Mouse (Mus musculus) splenic B cell, adult 2 months (primary cell): ENCODE measurements around the gene Cabin1.

Experiments
- DNase-seq: peaks from one replicate; pipeline ENCODE4 v3.0.0-alpha.2; 2011; ENCODE audit warnings: low read depth, low spot score
- H3K27me3 ChIP-seq: 2 replicates; pipeline ENCODE4 v1.6.1; 2012; ENCODE audit warnings: mild to moderate bottlenecking, low read length, moderate library complexity, mixed read lengths; ENCODE audit not compliant: control insufficient read depth, poor library complexity, insufficient read depth, severe bottlenecking
- H3K36me3 ChIP-seq: 2 replicates; pipeline ENCODE4 v1.6.1; 2012; ENCODE audit warnings: mild to moderate bottlenecking, low read length, moderate library complexity, mixed read lengths; ENCODE audit not compliant: control insufficient read depth, poor library complexity, insufficient read depth, severe bottlenecking

The Cabin1 gene

GRCm38 (mm10) chr10:75763682-75764518, at the start of gene Cabin1:
TSS of gene Cabin1 (minus strand) at chr10:75764341.
- Histone ChIP-seq H3K27me3 (no peaks in the 10 kb centered on the region), H3K36me3 (no peaks in the 10 kb centered on the region)
- peak; percentile 99 for DNase-seq

- Histone ChIP-seq H3K27me3 (no peaks in the 10 kb centered on the region), H3K36me3 (no peaks in the 10 kb centered on the region)
- no peak for DNase-seq
These were observed 40.1 kb upstream of the Cabin1 start for GRCm38 (mm10) chr10:75804217-75804616.

- H3K36me3 ChIP-seq = no peaks in the 10 kb centered on the region
- no peaks in the 10 kb centered on the region for H3K27me3 ChIP-seq
- peak; percentile 27 for DNase-seq
These were observed 34.1 kb upstream of the Cabin1 start, which contains the start of gene Gstt1 for GRCm38 (mm10) chr10:75798176-75798696. TSS of gene Gstt1 (minus strand) at chr10:75798584.

GRCm38 (mm10) chr10:75797619-75798175, 33.6 kb upstream of the Cabin1 start:
- Histone ChIP-seq H3K27me3 (no peaks in the 10 kb centered on the region), H3K36me3 (no peaks in the 10 kb centered on the region)
- peak; percentile 35 for DNase-seq

- no peaks in the 10 kb centered on the region for H3K27me3 ChIP-seq
- no peak for DNase-seq
- no peaks in the 10 kb centered on the region for H3K36me3 ChIP-seq
These were observed 32.8 kb upstream of the Cabin1 start for GRCm38 (mm10) chr10:75796731-75797516.

GRCm38 (mm10) chr10:75794880-75795279, 30.7 kb upstream of the Cabin1 start:
- DNase-seq = no peak
- Histone ChIP-seq H3K36me3 (no peaks in the 10 kb centered on the region), H3K27me3 (no peaks in the 10 kb centered on the region)

GRCm38 (mm10) chr10:75790773-75791172, 26.6 kb upstream of the Cabin1 start:
- peak; percentile 36 for DNase-seq
- Histone ChIP-seq H3K36me3 (no peaks in the 10 kb centered on the region), H3K27me3 (no peaks in the 10 kb centered on the region; the same call in 1 of the 2 replicates)

- no peak for DNase-seq
- H3K27me3 ChIP-seq = no peaks in the 10 kb centered on the region; the same call in 1 of the 2 replicates
- no peaks in the 10 kb centered on the region for H3K36me3 ChIP-seq
These were observed 25.7 kb upstream of the Cabin1 start for GRCm38 (mm10) chr10:75789841-75790240.

- DNase-seq = no peak
- no peaks in the 10 kb centered on the region for H3K36me3 ChIP-seq
These were observed 25.1 kb upstream of the Cabin1 start for GRCm38 (mm10) chr10:75789081-75789735.

GRCm38 (mm10) chr10:75788277-75788676, 24.1 kb upstream of the Cabin1 start:
- no peak for DNase-seq

More at GRCm38 (mm10) chr10:75789081-75789735, 25.1 kb upstream of the Cabin1 start:
- H3K27me3 ChIP-seq = no peaks in the 10 kb centered on the region; the same call in 1 of the 2 replicates

GRCm38 (mm10) chr10:75785442-75785841, 21.3 kb upstream of the Cabin1 start:
- H3K36me3 ChIP-seq = no peaks in the 10 kb centered on the region
- H3K27me3 ChIP-seq = no peaks in the 10 kb centered on the region; the same call in 1 of the 2 replicates
- no peak for DNase-seq

More at GRCm38 (mm10) chr10:75788277-75788676, 24.1 kb upstream of the Cabin1 start:
- no peaks in the 10 kb centered on the region; the same call in 1 of the 2 replicates for H3K27me3 ChIP-seq
- H3K36me3 ChIP-seq = no peaks in the 10 kb centered on the region

GRCm38 (mm10) chr10:75780769-75781578, 16.8 kb upstream of the Cabin1 start, which contains the start of the genes Gm20441 and Gstt3:
TSS of gene Gm20441 (minus strand) at chr10:75780954.
TSS of gene Gstt3 (minus strand) at chr10:75781414.
- Histone ChIP-seq H3K27me3 (no peaks in the 10 kb centered on the region), H3K36me3 (no peaks in the 10 kb centered on the region)
- peak; percentile 69 for DNase-seq
